Mouse (Mus musculus) cerebellum, adult (tissue): ENCODE results near the gene Slc31a1.

Experiments
- ATAC-seq: cut with Nextera tagmentation; 2 replicates; pipeline ENCODE4 v1.9.2; 2017; ENCODE audit warnings: mild to moderate bottlenecking, moderate library complexity, mixed read lengths; ENCODE audit not compliant: insufficient number of reproducible peaks, low FRiP score, low TSS enrichment

The Slc31a1 gene

DNA sequence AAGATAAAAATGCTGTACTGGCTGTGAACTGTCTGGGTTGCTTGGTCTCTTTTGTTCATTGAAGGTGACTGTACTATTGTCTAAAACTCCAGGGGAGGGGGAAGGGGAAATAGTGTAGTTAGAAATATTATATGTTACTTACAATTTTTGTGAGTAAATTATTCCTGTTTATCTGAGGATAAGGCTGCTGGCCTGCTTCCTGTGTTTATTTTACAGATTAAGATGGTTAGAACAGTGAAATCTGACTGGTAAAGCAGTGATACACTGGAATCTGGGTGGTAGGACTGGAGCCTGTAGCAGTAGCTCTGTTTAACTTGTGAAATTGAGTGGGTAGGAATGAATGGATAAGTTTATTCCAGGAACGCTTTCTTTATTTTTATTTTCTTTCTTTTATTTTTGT is 1.5 kb downstream of the Slc31a1 start:
- no peak for ATAC-seq

- no peak for ATAC-seq
These were observed 1.9 kb downstream of the Slc31a1 start for GRCm38 (mm10) chr4:62362437-62362836.

DNA sequence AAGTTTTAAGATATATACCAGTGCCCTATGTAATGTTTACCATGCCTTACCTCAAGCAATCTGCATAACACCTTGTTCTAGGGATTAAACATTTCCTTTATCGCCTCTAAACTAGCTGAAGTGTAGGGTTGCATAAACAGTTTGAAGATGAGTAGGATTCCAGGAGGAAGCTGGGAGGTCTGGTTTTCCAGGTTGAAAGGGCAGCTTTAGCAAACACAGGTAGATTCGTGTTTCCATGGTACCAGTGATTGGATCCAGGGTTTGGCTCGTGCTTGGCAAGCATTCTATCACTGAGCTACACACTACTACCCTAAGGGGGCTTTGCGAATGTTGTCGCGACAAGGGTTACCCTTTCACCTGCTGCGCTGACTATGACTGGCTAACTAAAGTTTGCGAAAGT is 3.8 kb downstream of the Slc31a1 start:
- ATAC-seq, result no peak

- no peak for ATAC-seq
These were observed 5.8 kb downstream of the Slc31a1 start for GRCm38 (mm10) chr4:62366291-62366690.

DNA sequence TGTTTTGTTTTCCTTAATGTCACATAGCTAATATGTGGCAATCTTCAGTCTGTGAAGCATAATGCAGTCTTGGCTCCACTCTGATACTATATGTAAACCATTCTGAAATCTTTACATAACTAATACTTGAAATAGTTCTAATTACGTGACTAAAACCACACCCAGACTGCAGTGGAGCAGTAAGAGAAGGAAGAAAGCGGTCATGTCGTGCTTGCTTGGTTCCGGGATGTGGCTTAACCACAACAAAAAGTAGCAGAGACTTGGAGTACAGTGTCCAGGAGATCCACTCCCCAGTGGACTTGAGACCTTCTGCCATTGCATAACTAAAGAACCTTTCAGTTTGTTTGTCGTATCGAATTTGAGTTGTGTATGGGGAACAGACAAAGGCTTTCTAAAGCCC is 7.1 kb downstream of the Slc31a1 start:
- ATAC-seq, result no peak

DNA sequence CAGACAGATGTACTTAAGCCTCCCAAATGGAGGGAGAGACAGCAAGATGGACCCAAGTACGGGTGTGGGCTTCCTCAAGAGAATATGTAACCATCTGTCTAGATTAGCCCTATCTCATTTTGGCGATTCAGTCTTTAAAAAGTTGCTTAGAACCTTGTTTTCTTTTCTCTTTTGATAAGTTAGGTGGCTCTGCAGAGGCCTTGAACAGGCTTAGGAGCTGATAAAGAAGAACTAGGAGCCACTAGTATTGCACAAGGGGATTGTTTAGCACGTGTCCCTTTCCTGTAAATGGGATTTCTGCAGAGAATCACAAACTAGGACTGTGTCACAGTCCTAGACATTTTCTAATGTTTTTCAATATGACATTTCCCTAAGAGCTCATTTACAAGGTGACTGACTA is 8.6 kb downstream of the Slc31a1 start:
- ATAC-seq, result no peak

GRCm38 (mm10) chr4:62372410-62372809 is 11.9 kb downstream of the Slc31a1 start:
- ATAC-seq, result no peak

- no peak for ATAC-seq
These were observed 12.4 kb downstream of the Slc31a1 start for GRCm38 (mm10) chr4:62372818-62373520.

- ATAC-seq, result no peak
These were observed 13.1 kb downstream of the Slc31a1 start for GRCm38 (mm10) chr4:62373668-62374067.

- ATAC-seq, result no peak
These were observed 13.8 kb downstream of the Slc31a1 start for GRCm38 (mm10) chr4:62374342-62374741.

DNA sequence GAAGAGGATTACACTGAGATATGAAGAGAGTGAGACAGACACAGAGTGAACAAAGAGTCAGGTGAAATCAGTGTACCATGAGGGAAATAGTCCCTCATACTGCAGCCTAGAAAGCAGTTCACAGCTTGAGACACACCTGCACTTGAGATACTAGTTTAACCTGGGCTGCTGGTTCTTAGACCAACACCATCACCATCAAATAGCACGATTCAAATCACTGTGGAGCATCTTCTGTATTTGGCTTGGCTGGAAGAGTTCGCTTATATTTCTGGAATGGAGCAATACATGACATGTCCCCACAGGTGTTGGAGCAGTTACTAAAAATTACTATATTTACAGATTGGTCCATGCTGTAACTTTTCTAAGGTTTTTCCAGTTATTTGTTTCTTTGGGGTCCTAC is 15.6 kb downstream of the Slc31a1 start:
- no peak for ATAC-seq

GRCm38 (mm10) chr4:62379724-62380381 is 19.3 kb downstream of the Slc31a1 start:
- ATAC-seq, result no peak

GRCm38 (mm10) chr4:62383207-62383606 is 22.7 kb downstream of the Slc31a1 start:
- no peak for ATAC-seq

DNA sequence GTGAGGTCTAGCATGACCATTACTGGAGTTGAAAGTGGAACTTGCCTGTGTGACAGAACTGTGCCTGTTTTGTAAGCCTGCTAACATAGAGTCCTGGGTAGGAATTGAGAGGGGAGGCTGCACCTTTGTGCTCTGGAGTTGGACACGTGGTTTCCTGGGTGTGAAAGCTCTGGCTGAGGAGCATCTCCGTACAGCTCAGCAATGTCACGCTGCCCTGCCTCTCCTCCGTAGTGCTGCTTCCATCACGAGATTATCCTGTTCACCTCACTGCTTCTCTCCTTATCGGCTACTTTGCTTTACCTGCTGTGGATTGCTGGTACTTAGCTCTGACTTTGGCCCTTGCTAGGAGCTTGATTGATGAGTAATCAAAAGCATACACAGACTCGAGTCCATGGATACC is 23.2 kb downstream of the Slc31a1 start:
- ATAC-seq, result no peak

- ATAC-seq, result no peak
These were observed 23.6 kb downstream of the Slc31a1 start for GRCm38 (mm10) chr4:62384159-62384558.

- ATAC-seq, result no peak
These were observed 24.9 kb downstream of the Slc31a1 start for GRCm38 (mm10) chr4:62385439-62385838.

- ATAC-seq, result no peak
These were observed 29.3 kb downstream of the Slc31a1 start for GRCm38 (mm10) chr4:62389592-62390512.

- no peak for ATAC-seq
These were observed 31.4 kb downstream of the Slc31a1 start for GRCm38 (mm10) chr4:62391892-62392291.

GRCm38 (mm10) chr4:62393459-62393858 is 32.9 kb downstream of the Slc31a1 start:
- no peak for ATAC-seq

DNA sequence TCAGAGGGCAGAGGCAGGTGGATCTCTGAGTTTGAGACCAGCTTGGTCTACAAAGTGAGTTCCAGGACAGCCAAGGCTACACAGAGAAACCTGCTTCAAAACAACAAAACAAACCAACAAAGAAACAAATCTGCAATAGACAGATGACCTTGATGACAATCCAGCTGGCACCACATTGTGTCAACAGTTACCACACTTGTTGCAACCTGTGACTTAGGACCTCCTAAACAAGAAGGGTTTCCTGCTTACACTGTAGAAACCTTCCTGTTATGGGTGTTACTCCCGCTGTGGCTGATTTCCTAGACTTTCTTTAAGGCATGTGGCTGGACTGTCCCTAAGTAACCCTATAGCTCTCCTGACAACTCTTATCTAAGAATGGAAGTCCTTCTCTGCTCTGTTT is 35.3 kb downstream of the Slc31a1 start:
- no peak for ATAC-seq
